Mouse (Mus musculus) hindbrain, embryonic 16.5 days (tissue): ENCODE measurements around the gene Rad23b. TPM values are rescaled to one million over a fixed set of nuclear protein-coding genes. Genes with fewer than 3 reads are reported as not detected.
A peak's percentile ranks its signal among the peaks of the same experiment; 100 is the strongest.

Source experiments
- ATAC-seq: fragments of 200-750 bp; cut with Nextera tagmentation; 2 replicates; pipeline ENCODE4 v1.8.0; 2017; ENCODE audit warnings: moderate TSS enrichment, moderate library complexity
- H3K27ac ChIP-seq: fragments of 300-500 bp; sonication (generic); 2 replicates; pipeline ENCODE4 v1.5.1; 2014; ENCODE audit warnings: low read depth, mild to moderate bottlenecking, control low read depth, low read length, moderate library complexity
- H3K27me3 ChIP-seq: fragments of 300-500 bp; sonication (generic); replicated peaks from 2 replicates; pipeline ENCODE4 v1.6.1; 2014; ENCODE audit warnings: low read length; ENCODE audit not compliant: control insufficient read depth, insufficient read depth
- H3K36me3 ChIP-seq: fragments of 300-500 bp; sonication (generic); 2 replicates; pipeline ENCODE4 v1.6.1; 2014; ENCODE audit warnings: mild to moderate bottlenecking, low read length, moderate library complexity, mixed read lengths; ENCODE audit not compliant: control insufficient read depth, insufficient read depth
- H3K4me1 ChIP-seq: fragments of 300-500 bp; sonication (generic); 2 replicates; pipeline ENCODE4 v1.6.1; 2014; ENCODE audit warnings: low read depth, low read length; ENCODE audit not compliant: control insufficient read depth, insufficient read depth
- H3K4me2 ChIP-seq: fragments of 300-500 bp; sonication (generic); 2 replicates; pipeline ENCODE4 v1.6.1; 2014; ENCODE audit warnings: mild to moderate bottlenecking, low read length, control low read depth, moderate library complexity
- H3K4me3 ChIP-seq: fragments of 300-500 bp; sonication (generic); 2 replicates; pipeline ENCODE4 v1.5.1; 2014; ENCODE audit warnings: mild to moderate bottlenecking, low read length, control low read depth, moderate library complexity
- H3K9ac ChIP-seq: fragments of 300-500 bp; sonication (generic); 2 replicates; pipeline ENCODE4 v1.6.1; 2014; ENCODE audit warnings: low read depth, mild to moderate bottlenecking, control low read depth, low read length, moderate library complexity
- H3K9me3 ChIP-seq: fragments of 300-500 bp; sonication (generic); 2 replicates; pipeline ENCODE4 v1.6.1; 2014; ENCODE audit warnings: mild to moderate bottlenecking, low read length, moderate library complexity; ENCODE audit not compliant: control insufficient read depth
- WGBS: fragments of 180-500 bp; shearing (Covaris S2); extraction: QIAGEN DNeasy Blood & Tissue Kit; methylation state at CpG from one replicate; pipeline ENCODE4 v1.1.7; 2014; 5-methylcytosine and 5-hydroxymethylcytosine counted together
- polyA plus RNA-seq: library from polyadenylated mRNA; unstranded; fragments of >200 nt; fragmentation: Nextera tagmentation; extraction: Ambion mirVana; gene quantifications from 2 replicates; pipeline ENCODE4 v1.2.1, GENCODE M21; 2015

Gene Rad23b
- polyA plus RNA-seq, 1 experiment from 2014 or later, result 85.4 TPM

DNA sequence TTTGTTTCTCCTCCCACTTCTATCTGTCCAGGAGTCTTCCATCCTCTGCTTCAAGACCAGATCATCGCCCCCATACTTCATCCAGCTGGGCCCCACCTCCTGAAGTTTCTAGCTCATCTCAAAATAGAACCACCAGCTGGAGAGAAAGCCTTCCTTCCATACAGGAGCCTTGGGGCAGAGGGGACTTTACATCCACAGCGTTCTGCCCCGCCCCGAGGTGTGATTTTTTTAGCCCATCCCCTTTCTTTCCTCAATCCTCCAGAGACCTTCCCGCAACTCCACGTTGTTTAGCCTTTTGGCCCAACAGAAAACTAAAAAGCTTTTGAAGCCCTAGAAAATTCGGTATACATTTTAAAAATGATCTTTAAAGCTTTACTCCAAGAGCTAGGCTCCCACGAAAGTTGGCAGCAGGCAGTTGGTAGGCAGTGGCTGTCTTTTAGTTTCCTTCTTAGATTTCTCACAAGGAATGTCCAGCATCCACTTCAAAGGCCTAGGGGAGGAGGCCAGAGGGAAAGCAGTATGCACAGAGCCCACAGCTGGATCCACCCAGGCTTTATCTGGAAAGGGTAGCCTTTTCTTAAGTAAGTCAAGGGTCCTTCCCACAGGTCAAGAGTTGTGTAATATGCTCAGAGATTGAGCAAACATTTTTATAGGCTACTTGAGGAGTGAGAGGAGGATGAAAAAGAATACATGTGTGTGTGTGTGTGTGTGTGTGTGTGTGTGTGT is 20.1 kb upstream of the Rad23b start:
- no peaks in the 10 kb centered on the region for H3K4me1 ChIP-seq
- ATAC-seq, result no peak
- 82% methylated on average over 8 of the region's 8 CpGs for WGBS
- no peak overlapping the region for H3K9ac ChIP-seq
- no peak overlapping the region for H3K27ac ChIP-seq
- no peaks in the 10 kb centered on the region for H3K36me3 ChIP-seq
- H3K4me3 ChIP-seq, result no peak overlapping the region
- H3K9me3 ChIP-seq, result no peaks in the 10 kb centered on the region
- no peaks in the 10 kb centered on the region for H3K27me3 ChIP-seq
- H3K4me2 ChIP-seq, result no peak overlapping the region

GRCm38 (mm10) chr4:55335030-55335770 is 14.6 kb upstream of the Rad23b start:
- ATAC-seq, result no peak
- H3K9me3 ChIP-seq, result no peaks in the 10 kb centered on the region
- no peak overlapping the region for H3K4me2 ChIP-seq
- no peaks in the 10 kb centered on the region for H3K36me3 ChIP-seq
- H3K27me3 ChIP-seq, result no peaks in the 10 kb centered on the region
- H3K27ac ChIP-seq, result no peak overlapping the region
- H3K9ac ChIP-seq, result no peak overlapping the region
- no peaks in the 10 kb centered on the region for H3K4me1 ChIP-seq
- no peak overlapping the region for H3K4me3 ChIP-seq
- 73% methylated on average over 5 of the region's 5 CpGs for WGBS

GRCm38 (mm10) chr4:55338905-55339304 is 10.9 kb upstream of the Rad23b start:
- Histone ChIP-seq H3K9me3 (no peaks in the 10 kb centered on the region), H3K27ac (no peak overlapping the region), H3K9ac (no peak overlapping the region), H3K36me3 (no peaks in the 10 kb centered on the region), H3K4me1 (no peaks in the 10 kb centered on the region), H3K4me3 (no peak overlapping the region), H3K4me2 (no peak overlapping the region), H3K27me3 (no peaks in the 10 kb centered on the region)
- 88% methylated on average over 1 of the region's 1 CpGs for WGBS
- ATAC-seq, result no peak

DNA sequence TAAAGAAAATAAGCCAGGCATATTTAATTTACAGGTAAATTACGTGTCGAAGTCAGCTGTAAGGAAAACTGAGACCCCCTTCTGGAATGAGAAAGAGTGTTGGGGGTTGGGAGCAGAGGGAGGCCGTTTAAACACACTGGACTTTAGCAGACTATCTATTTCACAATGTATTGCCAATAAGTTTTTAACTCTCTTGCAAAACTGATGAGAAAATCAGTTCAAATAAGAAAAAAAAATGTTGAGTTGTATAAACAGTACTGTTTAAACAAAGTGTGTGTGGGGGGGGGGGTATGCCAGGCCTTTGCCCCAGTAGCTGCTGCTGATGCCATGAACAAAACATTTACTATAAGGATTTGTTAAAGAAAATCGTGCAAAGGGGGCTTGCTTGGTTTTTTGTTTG is 10.5 kb upstream of the Rad23b start:
- 81% methylated on average over 4 of the region's 4 CpGs for WGBS
- no peak overlapping the region for H3K4me2 ChIP-seq
- H3K36me3 ChIP-seq, result no peaks in the 10 kb centered on the region
- H3K4me1 ChIP-seq, result no peaks in the 10 kb centered on the region
- H3K4me3 ChIP-seq, result no peak overlapping the region
- no peaks in the 10 kb centered on the region for H3K9me3 ChIP-seq
- H3K27ac ChIP-seq, result no peak overlapping the region
- no peaks in the 10 kb centered on the region for H3K27me3 ChIP-seq
- no peak overlapping the region for H3K9ac ChIP-seq
- no peak for ATAC-seq

DNA sequence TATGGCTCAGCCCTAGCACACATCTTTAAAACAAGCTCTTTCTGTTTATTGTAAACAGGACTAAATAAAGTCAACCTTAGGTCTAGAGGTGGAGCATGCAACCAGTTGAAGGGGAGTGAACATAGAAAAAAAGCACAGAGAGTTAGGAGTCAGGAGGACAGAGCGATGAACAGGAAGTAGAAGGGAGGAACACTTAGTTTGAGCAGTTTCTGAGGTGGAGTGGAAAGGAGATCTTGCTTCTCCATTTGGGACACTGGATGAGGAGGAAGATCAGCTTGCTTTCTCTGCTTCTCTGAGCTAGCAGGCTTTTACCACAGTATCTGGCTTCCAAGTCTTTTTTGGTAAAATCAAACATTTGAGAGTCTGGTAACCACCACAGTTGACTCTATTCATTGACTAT is 8.0 kb upstream of the Rad23b start:
- no peak overlapping the region for H3K27ac ChIP-seq
- H3K9me3 ChIP-seq, result no peaks in the 10 kb centered on the region
- H3K36me3 ChIP-seq, result no peaks in the 10 kb centered on the region
- H3K4me2 ChIP-seq, result no peak overlapping the region
- WGBS, result 95% methylated on average over 1 of the region's 1 CpGs
- H3K4me3 ChIP-seq, result no peak overlapping the region
- H3K9ac ChIP-seq, result no peak overlapping the region
- no peaks in the 10 kb centered on the region for H3K27me3 ChIP-seq
- no peaks in the 10 kb centered on the region for H3K4me1 ChIP-seq
- ATAC-seq, result no peak

- Histone ChIP-seq H3K27ac (no peak overlapping the region), H3K4me1 (no peaks in the 10 kb centered on the region), H3K4me3 (no peak overlapping the region), H3K36me3 (no peaks in the 10 kb centered on the region), H3K9me3 (no peaks in the 10 kb centered on the region), H3K4me2 (no peak overlapping the region), H3K27me3 (no peaks in the 10 kb centered on the region), H3K9ac (no peak overlapping the region)
- 95% methylated on average over 5 of the region's 5 CpGs for WGBS
- ATAC-seq, result no peak
Measured at GRCm38 (mm10) chr4:55342602-55343001, 7.2 kb upstream of the Rad23b start.

DNA sequence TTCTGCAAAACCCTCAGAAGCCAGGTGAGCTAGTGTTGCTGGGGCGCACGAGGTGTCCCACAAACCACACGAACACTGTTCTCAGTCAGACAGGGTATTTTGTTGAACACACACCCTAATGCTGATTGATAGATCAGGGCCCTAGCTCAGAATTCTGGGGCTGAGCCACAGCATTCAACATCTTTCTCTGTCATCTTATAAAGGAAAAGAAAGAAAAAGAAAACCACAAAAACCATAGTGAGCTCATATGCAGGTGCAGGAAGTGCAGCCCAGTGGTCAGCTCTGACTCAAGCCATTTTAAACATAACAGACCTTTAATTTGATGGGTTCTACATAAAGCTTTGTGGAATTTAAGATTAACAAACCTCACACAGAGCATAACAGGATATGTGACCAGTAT is 6.6 kb upstream of the Rad23b start:
- Histone ChIP-seq H3K4me1 (no peaks in the 10 kb centered on the region), H3K36me3 (no peaks in the 10 kb centered on the region), H3K27me3 (no peaks in the 10 kb centered on the region), H3K9ac (no peak overlapping the region), H3K9me3 (no peaks in the 10 kb centered on the region), H3K4me3 (no peak overlapping the region), H3K27ac (no peak overlapping the region), H3K4me2 (no peak overlapping the region)
- WGBS, result 90% methylated on average over 3 of the region's 3 CpGs
- no peak for ATAC-seq

GRCm38 (mm10) chr4:55348759-55349451 is 938 bp upstream of the Rad23b start:
- 10% methylated on average over 12 of the region's 12 CpGs for WGBS
- no peaks in the 10 kb centered on the region for H3K27me3 ChIP-seq
- peak overlapping the region; percentile 79 for H3K9ac ChIP-seq
- peak overlapping the region; percentile 91 for H3K27ac ChIP-seq
- H3K4me2 ChIP-seq, result peak overlapping the region; percentile 74
- peak overlapping the region; percentile 97 for H3K4me3 ChIP-seq
- no peak for ATAC-seq
- H3K9me3 ChIP-seq, result no peaks in the 10 kb centered on the region
- no peaks in the 10 kb centered on the region for H3K36me3 ChIP-seq
- peaks cover 21% of the 10 kb centered on the region for H3K4me1 ChIP-seq
